Mouse (Mus musculus): Measurements from ENCODE around the gene Ppil6.

Ppil6 gene

GRCm38 (mm10) chr10:41477278-41478181, 12.7 kb upstream of the Ppil6 start:
- in situ Hi-C loops (cut with MboI): no loop called here

GRCm38 (mm10) chr10:41479961-41480360, 10.3 kb upstream of the Ppil6 start:
- in situ Hi-C loops (cut with MboI): no loop called here

- in situ Hi-C loops (cut with MboI): no loop called here
Measured at GRCm38 (mm10) chr10:41480938-41481880, 9.0 kb upstream of the Ppil6 start.

GRCm38 (mm10) chr10:41482446-41482845, 7.8 kb upstream of the Ppil6 start:
- in situ Hi-C loops (cut with MboI): no loop called here

GRCm38 (mm10) chr10:41485778-41486177, 4.5 kb upstream of the Ppil6 start:
- in situ Hi-C loops (cut with MboI): no loop called here

GRCm38 (mm10) chr10:41486506-41487170, 3.6 kb upstream of the Ppil6 start:
- in situ Hi-C loops (cut with MboI): no loop called here

- in situ Hi-C loops (cut with MboI): no loop called here
Measured at GRCm38 (mm10) chr10:41488877-41489276, 1.4 kb upstream of the Ppil6 start.

GRCm38 (mm10) chr10:41489294-41489693, 945 bp upstream of the Ppil6 start:
- in situ Hi-C loops (cut with MboI): no loop called here

- in situ Hi-C loops (cut with MboI): no loop called here
Measured at GRCm38 (mm10) chr10:41490518-41490873, 257 bp downstream of the Ppil6 start.

- in situ Hi-C loops (cut with MboI): no loop called here
Measured at GRCm38 (mm10) chr10:41491111-41491510, 872 bp downstream of the Ppil6 start.

- in situ Hi-C loops (cut with MboI): loop anchor here (5.0 to 10.0 kb wide), 2 partner anchors 69 to 196 kb away; partner anchors contain the start of genes Ak9 and Fig4
Measured at GRCm38 (mm10) chr10:41500941-41501340, 10.7 kb downstream of the Ppil6 start.

- in situ Hi-C loops (cut with MboI): loop anchor here (5.0 to 10.0 kb wide), 3 partner anchors 73 to 200 kb away; partner anchors contain the start of genes Ak9 and Fig4
Measured at GRCm38 (mm10) chr10:41504996-41505395, 14.8 kb downstream of the Ppil6 start.

GRCm38 (mm10) chr10:41505446-41505845, 15.2 kb downstream of the Ppil6 start:
- in situ Hi-C loops (cut with MboI): loop anchor here (5.0 to 10.0 kb wide), 2 partner anchors 177 to 201 kb away; partner anchors contain the start of genes Ak9 and Fig4

GRCm38 (mm10) chr10:41509160-41509559, 18.9 kb downstream of the Ppil6 start:
- in situ Hi-C loops (cut with MboI): loop anchor here (5.0 to 10.0 kb wide), 2 partner anchors 173 to 204 kb away; partner anchors contain the start of genes Ak9 and Fig4

GRCm38 (mm10) chr10:41514301-41514700, 24.1 kb downstream of the Ppil6 start:
- in situ Hi-C loops (cut with MboI): no loop called here

GRCm38 (mm10) chr10:41514921-41515320, 24.7 kb downstream of the Ppil6 start:
- in situ Hi-C loops (cut with MboI): no loop called here

GRCm38 (mm10) chr10:41518508-41518980, 28.3 kb downstream of the Ppil6 start:
- in situ Hi-C loops (cut with MboI): no loop called here

GRCm38 (mm10) chr10:41518981-41519618, 28.9 kb downstream of the Ppil6 start, which contains the start of gene Cd164:
Gene Cd164 (plus strand): TSS chr10:41519414.
- in situ Hi-C loops (cut with MboI): no loop called here

- in situ Hi-C loops (cut with MboI): no loop called here
Measured at GRCm38 (mm10) chr10:41519640-41520409, 29.6 kb downstream of the Ppil6 start.

GRCm38 (mm10) chr10:41520410-41520673, 30.1 kb downstream of the Ppil6 start:
- in situ Hi-C loops (cut with MboI): no loop called here
